Mouse (Mus musculus): ENCODE data around the gene Mfsd5. TPM values are rescaled to one million over a fixed set of nuclear protein-coding genes. Genes with fewer than 3 reads are reported as not detected.
A peak's percentile ranks its signal among the peaks of the same experiment; 100 is the strongest.

Gene Mfsd5
- polyA plus RNA-seq, 1 experiment from 2014 or later = 61.1 TPM

- peaks cover 12% of the 10 kb centered on the region for H3K4me1 ChIP-seq (replicated peaks; ENCODE audit: control insufficient read depth, insufficient read depth, low read length)
- no peak overlapping the region for H3K27ac ChIP-seq (ENCODE audit: low read length)
- H3K4me2 ChIP-seq (ENCODE audit: low read depth, low read length) = peak overlapping the region; percentile 75
- peak overlapping the region; percentile 76 for H3K9ac ChIP-seq (ENCODE audit: low read length)
- no peaks in the 10 kb centered on the region for H3K27me3 ChIP-seq (ENCODE audit: control insufficient read depth, insufficient read depth, low read depth, low read length)
- WGBS = 50% methylated on average over 8 of the region's 8 CpGs
- no peaks in the 10 kb centered on the region for H3K9me3 ChIP-seq (ENCODE audit: control insufficient read depth, low read length)
- no peak for ATAC-seq (ENCODE audit: low read depth)
- peak overlapping the region; percentile 68 for H3K4me3 ChIP-seq (ENCODE audit: low read length)
- H3K36me3 ChIP-seq (ENCODE audit: control insufficient read depth, insufficient read depth, low read length) = peaks cover 29% of the 10 kb centered on the region
These were observed 47.6 kb downstream of the Mfsd5 start for GRCm38 (mm10) chr15:102326892-102327291.

Other genes with a start within 250 kb of the Mfsd5 start
- 122 and 123 TPM in 2 replicates for gene Eif4b, start 205.7 kb upstream of the Mfsd5 start, polyA plus RNA-seq (2015; fragmentation: Nextera tagmentation; extraction: Ambion mirVana)
- gene Tns2, start 179.0 kb upstream of the Mfsd5 start, polyA plus RNA-seq (2015; fragmentation: Nextera tagmentation; extraction: Ambion mirVana) = 68.5 and 72.8 TPM in 2 replicates
- 21.2 and 22.7 TPM in 2 replicates for gene Spryd3, start 143.2 kb upstream of the Mfsd5 start, polyA plus RNA-seq (2015; fragmentation: Nextera tagmentation; extraction: Ambion mirVana)
- 25.8 and 34.5 TPM in 2 replicates for gene Igfbp6, start 135.1 kb upstream of the Mfsd5 start, polyA plus RNA-seq (2015; fragmentation: Nextera tagmentation; extraction: Ambion mirVana)
- gene Soat2, start 128.9 kb upstream of the Mfsd5 start, polyA plus RNA-seq (2015; fragmentation: Nextera tagmentation; extraction: Ambion mirVana) = 0.30 and 0.50 TPM in 2 replicates
- 64.0 and 67.0 TPM in 2 replicates for gene Zfp740, start 76.2 kb upstream of the Mfsd5 start, polyA plus RNA-seq (2015; fragmentation: Nextera tagmentation; extraction: Ambion mirVana)
- 69.5 and 70.6 TPM in 2 replicates for gene Csad, start 74.7 kb upstream of the Mfsd5 start, polyA plus RNA-seq (2015; fragmentation: Nextera tagmentation; extraction: Ambion mirVana)
- 3.0 and 3.9 TPM in 2 replicates for gene Itgb7, start 47.5 kb upstream of the Mfsd5 start, polyA plus RNA-seq (2015; fragmentation: Nextera tagmentation; extraction: Ambion mirVana)
- 46.7 and 46.9 TPM in 2 replicates for gene Rarg, start 21.9 kb upstream of the Mfsd5 start, polyA plus RNA-seq (2015; fragmentation: Nextera tagmentation; extraction: Ambion mirVana)
- gene Gm9918, start 8.9 kb upstream of the Mfsd5 start, polyA plus RNA-seq (2015; fragmentation: Nextera tagmentation; extraction: Ambion mirVana) = 0.34 and 0.57 TPM in 2 replicates
- gene Espl1, start 16.8 kb downstream of the Mfsd5 start, polyA plus RNA-seq (2015; fragmentation: Nextera tagmentation; extraction: Ambion mirVana) = 27.3 and 30.6 TPM in 2 replicates
- gene Pfdn5, start 46.7 kb downstream of the Mfsd5 start, polyA plus RNA-seq (2015; fragmentation: Nextera tagmentation; extraction: Ambion mirVana) = 390 and 403 TPM in 2 replicates
- 98.3 and 101 TPM in 2 replicates for gene Myg1, start 52.3 kb downstream of the Mfsd5 start, polyA plus RNA-seq (2015; fragmentation: Nextera tagmentation; extraction: Ambion mirVana)
- gene Aaas, start 71.3 kb downstream of the Mfsd5 start, polyA plus RNA-seq (2015; fragmentation: Nextera tagmentation; extraction: Ambion mirVana) = 73.5 and 80.3 TPM in 2 replicates
- 0.25 and 1.6 TPM in 2 replicates for gene Sp7, start 87.7 kb downstream of the Mfsd5 start, polyA plus RNA-seq (2015; fragmentation: Nextera tagmentation; extraction: Ambion mirVana)
- 10.8 and 11.2 TPM in 2 replicates for gene Sp1, start 126.7 kb downstream of the Mfsd5 start, polyA plus RNA-seq (2015; fragmentation: Nextera tagmentation; extraction: Ambion mirVana)
- gene Amhr2, start 165.9 kb downstream of the Mfsd5 start, polyA plus RNA-seq (2015; fragmentation: Nextera tagmentation; extraction: Ambion mirVana) = 1.5 TPM in 2 replicates
- 89.8 and 91.7 TPM in 2 replicates for gene Prr13, start 179.6 kb downstream of the Mfsd5 start, polyA plus RNA-seq (2015; fragmentation: Nextera tagmentation; extraction: Ambion mirVana)
- 199 and 204 TPM in 2 replicates for gene Pcbp2, start 191.1 kb downstream of the Mfsd5 start, polyA plus RNA-seq (2015; fragmentation: Nextera tagmentation; extraction: Ambion mirVana)
- gene Gm10337, start 224.3 kb downstream of the Mfsd5 start, polyA plus RNA-seq (2015; fragmentation: Nextera tagmentation; extraction: Ambion mirVana) = not detected in 2 replicates
- gene Map3k12, start 237.6 kb downstream of the Mfsd5 start, polyA plus RNA-seq (2015; fragmentation: Nextera tagmentation; extraction: Ambion mirVana) = 12.5 and 13.2 TPM in 2 replicates
- 73.4 and 77.0 TPM in 2 replicates for gene Tarbp2, start 238.7 kb downstream of the Mfsd5 start, polyA plus RNA-seq (2015; fragmentation: Nextera tagmentation; extraction: Ambion mirVana)
- gene Npff, start 245.5 kb downstream of the Mfsd5 start, polyA plus RNA-seq (2015; fragmentation: Nextera tagmentation; extraction: Ambion mirVana) = 4.4 and 4.5 TPM in 2 replicates